Mouse (Mus musculus): ENCODE data around the gene Gm7544. TPM values are rescaled to one million over a fixed set of nuclear protein-coding genes. Genes with fewer than 3 reads are reported as not detected.
"Not testable (repeated sequence)": the region's sequence is repeated elsewhere in the genome, so short reads cannot be mapped to it uniquely, and the experiment has no call there.

The Gm7544 gene
- total RNA-seq, 2 experiments from 2014 or later, result not detected

DNA sequence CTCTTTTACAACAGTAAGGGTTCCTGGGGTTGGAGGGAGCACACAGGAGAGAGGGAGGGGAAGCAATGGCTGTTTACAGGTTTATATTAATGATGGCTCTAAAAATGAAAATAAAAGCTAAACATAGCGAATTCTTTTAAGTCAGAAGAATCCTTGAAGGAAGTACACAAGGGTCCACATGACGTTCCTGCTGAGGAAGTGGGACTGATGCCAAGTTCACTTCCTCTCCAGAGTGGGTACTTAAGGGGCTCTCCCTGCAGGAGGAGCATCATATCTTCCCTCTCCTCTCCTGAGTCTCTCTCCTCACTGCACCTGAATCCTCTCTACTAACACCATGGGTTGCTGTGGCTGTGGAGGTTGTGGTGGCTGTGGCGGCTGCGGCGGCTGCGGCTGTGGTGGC lies 31.2 kb downstream of the Gm7544 start, which contains the start of gene A030014E15Rik:
Gene A030014E15Rik (plus strand): TSS at position 268 of the 400 bp plus-strand sequence.
- DNase-seq (ENCODE audit: low spot score in 2 of 2), result no peak

- DNase-seq (ENCODE audit: low spot score in 2 of 2), result not testable (repeated sequence)
Observed at GRCm38 (mm10) chr1:82913434-82913833, 42.4 kb downstream of the Gm7544 start.

DNA sequence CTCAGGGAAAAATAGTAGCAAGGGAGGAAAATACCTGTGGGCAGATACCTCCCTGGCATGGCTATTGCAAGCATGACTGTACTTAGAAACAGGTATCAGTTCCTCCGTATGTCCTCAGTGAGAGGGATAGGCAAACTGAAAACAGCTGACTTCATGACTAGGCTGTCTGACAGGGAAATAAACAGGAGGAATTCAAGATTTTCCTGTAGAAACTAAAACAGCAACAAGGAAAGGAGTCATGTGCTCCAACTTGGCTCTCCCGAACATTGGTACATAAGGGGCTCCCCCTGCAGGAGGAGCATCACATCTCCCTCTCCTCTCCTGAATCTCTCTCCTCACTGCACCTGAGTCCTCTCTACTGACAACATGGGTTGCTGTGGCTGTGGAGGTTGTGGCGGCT lies 42.8 kb downstream of the Gm7544 start, which contains the start of gene A030005L19Rik:
Gene A030005L19Rik (plus strand): TSS at position 301 of the 400 bp plus-strand sequence.
- DNase-seq (ENCODE audit: low spot score in 2 of 2), result no peak

GRCm38 (mm10) chr1:82905886-82906285 lies 49.9 kb downstream of the Gm7544 start:
- DNase-seq (ENCODE audit: low spot score in 2 of 2), result no peak

Other genes with a start within 250 kb of the Gm7544 start
- gene Mff, start 231.1 kb downstream of the Gm7544 start, total RNA-seq (2021), result 100 to 1,000 TPM; 110 to 116 TPM
- not detected for gene Tm4sf20, start 187.6 kb downstream of the Gm7544 start, total RNA-seq (2021)
- not detected for gene Gm47791, start 184.8 kb downstream of the Gm7544 start, total RNA-seq (2021)
- 10 to 100 TPM; 47.9 to 54.4 TPM for gene Agfg1, start 116.5 kb downstream of the Gm7544 start, total RNA-seq (2021)
- not detected for gene A030005L19Rik, start 42.7 kb downstream of the Gm7544 start, total RNA-seq (2021)
- not detected for gene A030014E15Rik, start 31.1 kb downstream of the Gm7544 start, total RNA-seq (2021)
- gene Gm6217, start 24.6 kb downstream of the Gm7544 start, total RNA-seq (2021), result not detected
- not detected for gene A030003K21Rik, start 12.6 kb downstream of the Gm7544 start, total RNA-seq (2021)
- gene Gm47955, start 4.3 kb upstream of the Gm7544 start, total RNA-seq (2021), result not detected
- not detected for gene Gm47959, start 44.5 kb upstream of the Gm7544 start, total RNA-seq (2021)
- gene Slc19a3, start 82.4 kb upstream of the Gm7544 start, total RNA-seq (2021), result under 1 TPM; 0.16 to 0.30 TPM
- not detected for gene Krtap28-10, start 86.5 kb upstream of the Gm7544 start, total RNA-seq (2021)
- not detected for gene Gm47969, start 88.9 kb upstream of the Gm7544 start, total RNA-seq (2021)
- gene A030005K14Rik, start 103.4 kb upstream of the Gm7544 start, total RNA-seq (2021), result not detected
- gene Krtap28-13, start 104.9 kb upstream of the Gm7544 start, total RNA-seq (2021), result not detected
- not detected for gene Ccl20, start 160.8 kb upstream of the Gm7544 start, total RNA-seq (2021)
- not detected for gene Daw1, start 203.7 kb upstream of the Gm7544 start, total RNA-seq (2021)

Measured in adrenal gland, adult 18-20 months (tissue).